Mouse (Mus musculus) heart, adult 18-20 months (tissue): Measurements from ENCODE around the gene Rapgef4. TPM values are rescaled to one million over a fixed set of nuclear protein-coding genes. Genes with fewer than 3 reads are reported as not detected.

Source experiments
- DNase-seq, 2 experiments: peaks; one replicate each; pipeline ENCODE4 v3.0.0; 2021 to 2022; ENCODE audit warnings: mixed read lengths in 1 of 2
- total RNA-seq, 2 experiments: library from RNA; stranded (reverse); gene quantifications; 2 replicates each; pipeline ENCODE4 v1.2.3; 2021

The Rapgef4 gene
- total RNA-seq, 2 experiments from 2014 or later, result 26.4 to 29.1 TPM

- DNase-seq, result no peak
These were observed 96.6 kb downstream of the Rapgef4 start for GRCm38 (mm10) chr2:72077490-72078139.

GRCm38 (mm10) chr2:72078140-72078521 is 97.1 kb downstream of the Rapgef4 start:
- no peak for DNase-seq

GRCm38 (mm10) chr2:72079110-72079509 is 98.1 kb downstream of the Rapgef4 start:
- DNase-seq, result no peak

GRCm38 (mm10) chr2:72082846-72083245 is 101.8 kb downstream of the Rapgef4 start:
- no peak for DNase-seq

GRCm38 (mm10) chr2:72088886-72089285 is 107.8 kb downstream of the Rapgef4 start:
- no peak for DNase-seq

GRCm38 (mm10) chr2:72090061-72090460 is 109.0 kb downstream of the Rapgef4 start:
- DNase-seq, result no peak

- no peak for DNase-seq
These were observed 111.0 kb downstream of the Rapgef4 start for GRCm38 (mm10) chr2:72092046-72092445.

GRCm38 (mm10) chr2:72093402-72094037 is 112.5 kb downstream of the Rapgef4 start:
- no peak for DNase-seq

- DNase-seq, result no peak
These were observed 113.0 kb downstream of the Rapgef4 start for GRCm38 (mm10) chr2:72094038-72094437.

GRCm38 (mm10) chr2:72094446-72094845 is 113.4 kb downstream of the Rapgef4 start:
- DNase-seq, result no peak

GRCm38 (mm10) chr2:72095002-72095401 is 114.0 kb downstream of the Rapgef4 start:
- no peak for DNase-seq

GRCm38 (mm10) chr2:72096345-72096744 is 115.3 kb downstream of the Rapgef4 start:
- DNase-seq, result peak; percentile 48 to 72

- no peak for DNase-seq
These were observed 117.3 kb downstream of the Rapgef4 start for GRCm38 (mm10) chr2:72098366-72098765.

- peak in 1 of 2 experiments; percentile 49 for DNase-seq
These were observed 123.6 kb downstream of the Rapgef4 start for GRCm38 (mm10) chr2:72104604-72105003.

- DNase-seq, result no peak
These were observed 126.6 kb downstream of the Rapgef4 start for GRCm38 (mm10) chr2:72107525-72108180.

GRCm38 (mm10) chr2:72108448-72109312 is 127.6 kb downstream of the Rapgef4 start:
- no peak for DNase-seq

GRCm38 (mm10) chr2:72110404-72110803 is 129.4 kb downstream of the Rapgef4 start:
- no peak for DNase-seq

GRCm38 (mm10) chr2:72113716-72114115 is 132.7 kb downstream of the Rapgef4 start:
- peak; percentile 36 to 39 for DNase-seq

GRCm38 (mm10) chr2:72114148-72114559 is 133.1 kb downstream of the Rapgef4 start:
- DNase-seq, result peak in 1 of 2 experiments; percentile 32

GRCm38 (mm10) chr2:72116103-72116502 is 135.1 kb downstream of the Rapgef4 start:
- no peak for DNase-seq

GRCm38 (mm10) chr2:72116698-72117097 is 135.7 kb downstream of the Rapgef4 start:
- no peak for DNase-seq
